Mouse (Mus musculus) forebrain, postnatal 0 days (tissue): Measurements from ENCODE around the gene Relt. TPM values are rescaled to one million over a fixed set of nuclear protein-coding genes. Genes with fewer than 3 reads are reported as not detected.

Experiments
- ATAC-seq: fragments of 200-750 bp; cut with Nextera tagmentation; 2 replicates; pipeline ENCODE4 v1.8.0; 2017; ENCODE audit warnings: mild to moderate bottlenecking, moderate library complexity
- DNase-seq: peaks from one replicate; pipeline ENCODE4 v3.0.0-alpha.2; 2015
- H3K27ac ChIP-seq: fragments of 300-500 bp; sonication (generic); 2 replicates; pipeline ENCODE4 v1.5.1; 2014; ENCODE audit warnings: low read depth, mild to moderate bottlenecking, antibody characterized with exemption, low read length, moderate library complexity, mixed read lengths
- H3K27me3 ChIP-seq: fragments of 300-500 bp; sonication (generic); 2 replicates; pipeline ENCODE4 v1.6.1; 2014; ENCODE audit warnings: mild to moderate bottlenecking, low read length, mixed read lengths; ENCODE audit not compliant: insufficient read depth
- H3K36me3 ChIP-seq: fragments of 300-500 bp; sonication (generic); 2 replicates; pipeline ENCODE4 v1.6.1; 2014; ENCODE audit warnings: mild to moderate bottlenecking, moderate library complexity; ENCODE audit not compliant: insufficient read depth
- H3K4me1 ChIP-seq: fragments of 300-500 bp; sonication (generic); 2 replicates; pipeline ENCODE4 v1.6.1; 2014; ENCODE audit warnings: antibody characterized with exemption; ENCODE audit not compliant: insufficient read depth
- H3K4me2 ChIP-seq: fragments of 300-500 bp; sonication (generic); 2 replicates; pipeline ENCODE4 v1.6.1; 2014; ENCODE audit warnings: low read depth, mild to moderate bottlenecking, moderate library complexity
- H3K4me3 ChIP-seq: fragments of 300-500 bp; sonication (generic); 2 replicates; pipeline ENCODE4 v1.5.1; 2014; ENCODE audit warnings: low read depth, low read length, mixed read lengths
- H3K9ac ChIP-seq: fragments of 300-500 bp; sonication (generic); 2 replicates; pipeline ENCODE4 v1.6.1; 2014; ENCODE audit warnings: mild to moderate bottlenecking
- H3K9me3 ChIP-seq: fragments of 300-500 bp; sonication (generic); 2 replicates; pipeline ENCODE4 v1.6.1; 2016; ENCODE audit warnings: low read length
- CTCF ChIP-seq: sonication (generic); IDR thresholded peaks from 2 replicates; pipeline ENCODE4 v1.5.1; 2016; ENCODE audit warnings: antibody characterized with exemption, control low read depth, low read depth
- WGBS: fragments of 180-500 bp; shearing (Covaris S2); extraction: QIAGEN DNeasy Blood & Tissue Kit; methylation state at CpG from one replicate; pipeline ENCODE4 v1.1.7; 2014; 5-methylcytosine and 5-hydroxymethylcytosine counted together
- polyA plus RNA-seq: library from polyadenylated mRNA; unstranded; fragments of >200 nt; fragmentation: Nextera tagmentation; extraction: Ambion mirVana; gene quantifications from 2 replicates; pipeline ENCODE4 v1.2.1, GENCODE M21; 2015
- total RNA-seq: library from RNA; depleted of rRNA; stranded (reverse); fragments of >200 nt; gene quantifications from 2 replicates; pipeline ENCODE4 v1.2.3, GENCODE M21; 2014

The Relt gene
- total and polyA plus RNA-seq, 2 experiments from 2014 or later = 4.4 to 8.3 TPM

- no peak overlapping the region for H3K27ac ChIP-seq
- H3K4me1 ChIP-seq = peaks cover 3% of the 10 kb centered on the region; the same call in 1 of the 2 replicates
- TF ChIP-seq CTCF = no peak
- no peak overlapping the region for H3K4me3 ChIP-seq
- 86% methylated on average over 10 of the region's 10 CpGs for WGBS
- no peaks in the 10 kb centered on the region for H3K36me3 ChIP-seq
- no peak for ATAC-seq
- DNase-seq = no peak
- H3K9ac ChIP-seq = no peak overlapping the region
- H3K27me3 ChIP-seq = no peaks in the 10 kb centered on the region
- H3K4me2 ChIP-seq = no peak overlapping the region
- H3K9me3 ChIP-seq = no peaks in the 10 kb centered on the region
These were observed 43.0 kb upstream of the Relt start for GRCm38 (mm10) chr7:100906029-100906789.

GRCm38 (mm10) chr7:100905037-100905436, 41.8 kb upstream of the Relt start:
- Histone ChIP-seq H3K27ac (no peak overlapping the region), H3K9ac (no peak overlapping the region)

GRCm38 (mm10) chr7:100904612-100905011, 41.4 kb upstream of the Relt start:
- 95% methylated on average over 5 of the region's 5 CpGs for WGBS
- Histone ChIP-seq H3K27me3 (no peaks in the 10 kb centered on the region), H3K4me1 (no peaks in the 10 kb centered on the region), H3K4me3 (no peak overlapping the region), H3K27ac (no peak overlapping the region), H3K36me3 (no peaks in the 10 kb centered on the region), H3K9ac (no peak overlapping the region), H3K4me2 (no peak overlapping the region), H3K9me3 (no peaks in the 10 kb centered on the region)
- DNase-seq = no peak
- no peak for TF ChIP-seq CTCF
- ATAC-seq = no peak

More at GRCm38 (mm10) chr7:100905037-100905436, 41.8 kb upstream of the Relt start:
- Histone ChIP-seq H3K36me3 (no peaks in the 10 kb centered on the region), H3K4me2 (no peak overlapping the region), H3K4me1 (no peaks in the 10 kb centered on the region), H3K27me3 (no peaks in the 10 kb centered on the region), H3K9me3 (no peaks in the 10 kb centered on the region), H3K4me3 (no peak overlapping the region)
- TF ChIP-seq CTCF = no peak
- DNase-seq (no peak), ATAC-seq (no peak)
- WGBS = 84% methylated on average over 7 of the region's 7 CpGs

GRCm38 (mm10) chr7:100902451-100903137, 39.3 kb upstream of the Relt start:
- Histone ChIP-seq H3K9me3 (no peaks in the 10 kb centered on the region), H3K27me3 (no peaks in the 10 kb centered on the region), H3K4me3 (no peak overlapping the region), H3K27ac (no peak overlapping the region), H3K4me2 (no peak overlapping the region), H3K4me1 (no peaks in the 10 kb centered on the region), H3K36me3 (no peaks in the 10 kb centered on the region), H3K9ac (no peak overlapping the region)
- TF ChIP-seq CTCF = peak; percentile 62
- WGBS = 78% methylated on average over 9 of the region's 9 CpGs
- DNase-seq (no peak), ATAC-seq (no peak; the same call in 1 of the 2 replicates)

- ATAC-seq (no peak), DNase-seq (no peak)
- H3K27me3 ChIP-seq = no peaks in the 10 kb centered on the region
- no peak overlapping the region for H3K4me2 ChIP-seq
- no peaks in the 10 kb centered on the region for H3K9me3 ChIP-seq
- H3K4me3 ChIP-seq = no peak overlapping the region
- H3K27ac ChIP-seq = no peak overlapping the region
- WGBS = 76% methylated on average over 5 of the region's 5 CpGs
- no peaks in the 10 kb centered on the region for H3K36me3 ChIP-seq
- no peak overlapping the region for H3K9ac ChIP-seq
- H3K4me1 ChIP-seq = peaks cover 22% of the 10 kb centered on the region
- no peak for TF ChIP-seq CTCF
These were observed 34.6 kb upstream of the Relt start for GRCm38 (mm10) chr7:100897828-100898227.

- Histone ChIP-seq H3K27ac (peak overlapping the region; percentile 80), H3K4me2 (peak overlapping the region; percentile 87), H3K9ac (peak overlapping the region; percentile 88), H3K9me3 (no peaks in the 10 kb centered on the region), H3K27me3 (no peaks in the 10 kb centered on the region), H3K4me3 (peak overlapping the region; percentile 56), H3K36me3 (peaks cover 6% of the 10 kb centered on the region; the same call in 1 of the 2 replicates), H3K4me1 (peaks cover 24% of the 10 kb centered on the region)
- no peak for DNase-seq
- WGBS = 4% methylated on average over 10 of the region's 12 CpGs
- no peak for TF ChIP-seq CTCF
- peak; percentile 14 for ATAC-seq
These were observed 31.6 kb upstream of the Relt start for GRCm38 (mm10) chr7:100894833-100895226.
